Mouse (Mus musculus): ENCODE results near the gene Myh3.

DNA sequence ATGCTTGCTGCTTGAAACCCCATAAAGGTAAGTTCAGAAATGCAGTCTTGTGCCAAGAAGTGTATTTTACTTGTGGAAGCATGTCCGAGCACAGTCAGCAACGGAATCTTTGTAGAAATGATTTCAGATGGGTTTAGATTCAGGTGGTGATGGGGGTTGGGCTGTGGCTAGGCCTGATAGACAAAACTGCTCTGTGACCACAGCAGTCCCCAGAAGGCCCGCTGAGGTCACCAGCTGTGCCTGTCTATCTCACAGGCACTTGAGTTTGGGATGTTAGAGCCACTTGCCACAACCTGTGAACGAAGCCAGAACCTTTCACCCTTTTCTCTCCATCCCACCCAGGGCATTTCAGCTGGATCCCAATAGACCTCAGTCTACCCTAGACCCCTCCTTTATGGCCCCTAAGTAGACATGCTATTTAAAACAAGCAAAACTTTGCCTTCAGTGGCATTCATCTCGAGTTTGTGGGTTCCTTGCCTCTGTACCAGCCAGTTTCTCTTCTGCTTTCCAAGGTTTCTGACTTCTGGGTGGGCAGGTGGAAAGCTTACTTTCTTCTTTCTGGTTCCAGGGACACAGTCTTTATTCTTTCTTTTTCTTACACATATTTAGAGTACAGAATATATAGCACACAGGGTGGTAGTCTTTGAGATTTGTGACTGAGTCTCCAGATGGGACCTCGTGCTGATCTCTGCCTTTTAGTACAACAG lies 66.6 kb downstream of the Myh3 start:
- TF ChIP-seq CTCF (IDR thresholded peaks at IDR 0.05; ENCODE audit: low read depth) (no peak), EP300 (IDR thresholded peaks at IDR 0.05; ENCODE audit: low read depth) (no peak)
